Mouse (Mus musculus): ENCODE measurements around the gene Prcc. TPM values are rescaled to one million over a fixed set of nuclear protein-coding genes. Genes with fewer than 3 reads are reported as not detected.
"Not testable (repeated sequence)": the region's sequence is repeated elsewhere in the genome, so short reads cannot be mapped to it uniquely, and the experiment has no call there.

The Prcc gene
- polyA plus RNA-seq, 1 experiment from 2014 or later = 11.2 TPM

GRCm38 (mm10) chr3:87840858-87841257 lies 44.5 kb downstream of the Prcc start:
- H3K4me3 ChIP-seq = no peak overlapping the region
- H3K4me1 ChIP-seq (replicated peaks) = no peaks in the 10 kb centered on the region
- H3K27me3 ChIP-seq (replicated peaks) = peaks cover 13% of the 10 kb centered on the region; the same call in 1 of the 2 replicates
- no peaks in the 10 kb centered on the region for H3K9me3 ChIP-seq (replicated peaks)
- ATAC-seq (ENCODE audit: insufficient number of reproducible peaks, low FRiP score) = no peak
- no peak overlapping the region for H3K4me2 ChIP-seq
- H3K9ac ChIP-seq = no peak overlapping the region
- no peaks in the 10 kb centered on the region for H3K36me3 ChIP-seq
- H3K27ac ChIP-seq (ENCODE audit: poor library complexity, severe bottlenecking) = no peak overlapping the region

GRCm38 (mm10) chr3:87838622-87839021 lies 46.8 kb downstream of the Prcc start:
- Histone ChIP-seq H3K4me1 (replicated peaks) (no peaks in the 10 kb centered on the region), H3K36me3 (no peaks in the 10 kb centered on the region), H3K27me3 (replicated peaks) (peaks cover 13% of the 10 kb centered on the region; the same call in 1 of the 2 replicates), H3K9ac (no peak overlapping the region), H3K27ac (ENCODE audit: poor library complexity, severe bottlenecking) (no peak overlapping the region), H3K9me3 (replicated peaks) (no peaks in the 10 kb centered on the region), H3K4me3 (no peak overlapping the region), H3K4me2 (no peak overlapping the region)
- ATAC-seq (ENCODE audit: insufficient number of reproducible peaks, low FRiP score) = no peak
- 3% methylated on average over 4 of the region's 4 CpGs for WGBS

GRCm38 (mm10) chr3:87833482-87833881 lies 51.9 kb downstream of the Prcc start:
- Histone ChIP-seq H3K9ac (no peak overlapping the region), H3K27me3 (replicated peaks) (0 out of 2 replicates have a peak, but pooled peaks cover 6% of the 10 kb centered on the region), H3K36me3 (no peaks in the 10 kb centered on the region), H3K9me3 (replicated peaks) (no peaks in the 10 kb centered on the region), H3K4me3 (no peak overlapping the region), H3K4me2 (no peak overlapping the region), H3K4me1 (replicated peaks) (no peaks in the 10 kb centered on the region), H3K27ac (ENCODE audit: poor library complexity, severe bottlenecking) (no peak overlapping the region)
- 59% methylated on average over 5 of the region's 5 CpGs for WGBS
- ATAC-seq (ENCODE audit: insufficient number of reproducible peaks, low FRiP score) = no peak

GRCm38 (mm10) chr3:87832109-87832859 lies 53.1 kb downstream of the Prcc start:
- H3K9ac ChIP-seq = no peak overlapping the region
- no peak overlapping the region for H3K4me2 ChIP-seq
- no peaks in the 10 kb centered on the region for H3K36me3 ChIP-seq
- no peak overlapping the region for H3K4me3 ChIP-seq
- 0 out of 2 replicates have a peak, but pooled peaks cover 6% of the 10 kb centered on the region for H3K27me3 ChIP-seq (replicated peaks)
- no peak for ATAC-seq (ENCODE audit: insufficient number of reproducible peaks, low FRiP score)
- no peaks in the 10 kb centered on the region for H3K4me1 ChIP-seq (replicated peaks)
- no peaks in the 10 kb centered on the region for H3K9me3 ChIP-seq (replicated peaks)
- WGBS = 78% methylated on average over 7 of the region's 7 CpGs
- H3K27ac ChIP-seq (ENCODE audit: poor library complexity, severe bottlenecking) = no peak overlapping the region

GRCm38 (mm10) chr3:87829025-87829424 lies 56.4 kb downstream of the Prcc start:
- 43% methylated on average over 10 of the region's 10 CpGs for WGBS
- Histone ChIP-seq H3K4me2 (no peak overlapping the region), H3K9me3 (replicated peaks) (no peaks in the 10 kb centered on the region), H3K36me3 (no peaks in the 10 kb centered on the region), H3K4me1 (replicated peaks) (no peaks in the 10 kb centered on the region), H3K4me3 (no peak overlapping the region), H3K9ac (no peak overlapping the region), H3K27ac (ENCODE audit: poor library complexity, severe bottlenecking) (no peak overlapping the region), H3K27me3 (replicated peaks) (0 out of 2 replicates have a peak, but pooled peaks cover 6% of the 10 kb centered on the region)
- ATAC-seq (ENCODE audit: insufficient number of reproducible peaks, low FRiP score) = no peak

GRCm38 (mm10) chr3:87828435-87828834 lies 57.0 kb downstream of the Prcc start:
- Histone ChIP-seq H3K4me3 (no peak overlapping the region), H3K4me2 (no peak overlapping the region), H3K9me3 (replicated peaks) (no peaks in the 10 kb centered on the region), H3K4me1 (replicated peaks) (no peaks in the 10 kb centered on the region), H3K27me3 (replicated peaks) (0 out of 2 replicates have a peak, but pooled peaks cover 6% of the 10 kb centered on the region), H3K36me3 (no peaks in the 10 kb centered on the region), H3K27ac (ENCODE audit: poor library complexity, severe bottlenecking) (no peak overlapping the region), H3K9ac (no peak overlapping the region)
- WGBS = 35% methylated on average over 4 of the region's 4 CpGs
- no peak for ATAC-seq (ENCODE audit: insufficient number of reproducible peaks, low FRiP score)

- H3K9ac ChIP-seq; H3K36me3 ChIP-seq; H3K4me2 ChIP-seq; ATAC-seq (ENCODE audit: insufficient number of reproducible peaks, low FRiP score); H3K9me3 ChIP-seq (replicated peaks); H3K4me3 ChIP-seq; H3K4me1 ChIP-seq (replicated peaks); H3K27ac ChIP-seq (ENCODE audit: poor library complexity, severe bottlenecking): not testable (repeated sequence)
- peaks cover 20% of the 10 kb centered on the region for H3K27me3 ChIP-seq (replicated peaks)
- 93% methylated on average over 1 of the region's 1 CpGs for WGBS
Observed at GRCm38 (mm10) chr3:87824206-87824605, 61.2 kb downstream of the Prcc start, which contains the start of gene Pear1. Gene Pear1, minus strand, starts transcription at chr3:87824306.

GRCm38 (mm10) chr3:87818226-87818625 lies 67.2 kb downstream of the Prcc start:
- 58% methylated on average over 12 of the region's 12 CpGs for WGBS
- no peaks in the 10 kb centered on the region for H3K9me3 ChIP-seq (replicated peaks)
- no peak for ATAC-seq (ENCODE audit: insufficient number of reproducible peaks, low FRiP score)
- H3K27me3 ChIP-seq (replicated peaks) = peaks cover 70% of the 10 kb centered on the region
- no peak overlapping the region for H3K4me2 ChIP-seq
- no peaks in the 10 kb centered on the region for H3K36me3 ChIP-seq
- no peak overlapping the region for H3K4me3 ChIP-seq
- no peak overlapping the region for H3K9ac ChIP-seq
- H3K4me1 ChIP-seq (replicated peaks) = peaks cover 6% of the 10 kb centered on the region; the same call in 1 of the 2 replicates
- no peak overlapping the region for H3K27ac ChIP-seq (ENCODE audit: poor library complexity, severe bottlenecking)

- H3K36me3 ChIP-seq = no peaks in the 10 kb centered on the region
- WGBS = 2% methylated on average over 12 of the region's 12 CpGs
- H3K9ac ChIP-seq = no peak overlapping the region
- no peak overlapping the region for H3K27ac ChIP-seq (ENCODE audit: poor library complexity, severe bottlenecking)
- peaks cover 85% of the 10 kb centered on the region for H3K27me3 ChIP-seq (replicated peaks)
- H3K9me3 ChIP-seq (replicated peaks) = no peaks in the 10 kb centered on the region
- no peak for ATAC-seq (ENCODE audit: insufficient number of reproducible peaks, low FRiP score)
- peaks cover 6% of the 10 kb centered on the region; the same call in 1 of the 2 replicates for H3K4me1 ChIP-seq (replicated peaks)
- peak overlapping the region; percentile 28 for H3K4me2 ChIP-seq
- H3K4me3 ChIP-seq = no peak overlapping the region
Observed at GRCm38 (mm10) chr3:87816646-87817093, 68.7 kb downstream of the Prcc start.

- H3K4me2 ChIP-seq = peak overlapping the region; percentile 28
- H3K27me3 ChIP-seq (replicated peaks) = peaks cover 90% of the 10 kb centered on the region
- H3K4me3 ChIP-seq = no peak overlapping the region
- H3K36me3 ChIP-seq = no peaks in the 10 kb centered on the region
- no peaks in the 10 kb centered on the region for H3K9me3 ChIP-seq (replicated peaks)
- WGBS = 38% methylated on average over 6 of the region's 6 CpGs
- ATAC-seq (ENCODE audit: insufficient number of reproducible peaks, low FRiP score) = no peak
- H3K4me1 ChIP-seq (replicated peaks) = peaks cover 6% of the 10 kb centered on the region; the same call in 1 of the 2 replicates
- no peak overlapping the region for H3K27ac ChIP-seq (ENCODE audit: poor library complexity, severe bottlenecking)
- no peak overlapping the region for H3K9ac ChIP-seq
Observed at GRCm38 (mm10) chr3:87816166-87816565, 69.2 kb downstream of the Prcc start.

- 38% methylated on average over 10 of the region's 10 CpGs for WGBS
- Histone ChIP-seq H3K4me3 (no peak overlapping the region), H3K4me2 (no peak overlapping the region), H3K9ac (no peak overlapping the region), H3K36me3 (no peaks in the 10 kb centered on the region), H3K4me1 (replicated peaks) (peaks cover 13% of the 10 kb centered on the region), H3K27me3 (replicated peaks) (peaks cover 97% of the 10 kb centered on the region), H3K9me3 (replicated peaks) (no peaks in the 10 kb centered on the region), H3K27ac (ENCODE audit: poor library complexity, severe bottlenecking) (no peak overlapping the region)
- no peak for ATAC-seq (ENCODE audit: insufficient number of reproducible peaks, low FRiP score)
Observed at GRCm38 (mm10) chr3:87812873-87813272, 72.5 kb downstream of the Prcc start.

Measured in heart, embryonic 12.5 days (tissue).